Mouse (Mus musculus) E14TG2a.4 (cell line): ENCODE measurements around the gene Doc2a.

Source experiments
- CTCF ChIP-seq: conservative IDR thresholded peaks from 2 replicates; pipeline ENCODE4 v1.5.1; 2014; ENCODE audit warnings: low read length
- POU5F1 ChIP-seq: IDR thresholded peaks from 2 replicates; pipeline ENCODE4 v1.6.1; 2014; ENCODE audit warnings: low read length, borderline replicate concordance

DNA sequence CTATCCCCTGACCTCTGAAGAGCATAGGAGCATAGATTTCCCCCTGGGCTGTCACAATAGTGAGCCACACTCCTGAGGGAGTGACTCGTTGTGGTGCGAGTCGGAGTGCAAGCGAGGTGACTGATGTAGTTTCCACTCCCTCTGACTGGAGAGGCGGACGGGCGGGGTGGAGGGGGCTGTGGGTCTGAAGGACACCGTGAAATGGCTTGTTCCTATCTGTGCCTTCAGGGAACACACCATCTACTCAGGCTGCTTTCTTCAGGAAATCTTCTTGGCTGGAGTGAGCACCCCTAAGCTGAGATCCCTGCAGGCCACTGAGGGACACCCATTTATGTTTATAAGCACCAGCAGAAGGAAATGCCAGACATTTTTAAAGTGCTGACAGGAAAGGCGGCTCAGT is 24.5 kb upstream of the Doc2a start:
- TF ChIP-seq CTCF (no peak), POU5F1 (no peak)
